Mouse (Mus musculus): ENCODE data around the gene 4930519G04Rik.
"Not testable (repeated sequence)": the region's sequence is repeated elsewhere in the genome, so short reads cannot be mapped to it uniquely, and the experiment has no call there.

4930519G04Rik gene

GRCm38 (mm10) chr5:114842155-114842554 is 11.3 kb upstream of the 4930519G04Rik start:
- not testable (repeated sequence) for DNase-seq

GRCm38 (mm10) chr5:114842674-114843073 is 10.8 kb upstream of the 4930519G04Rik start:
- DNase-seq: no peak

- not testable (repeated sequence) for DNase-seq
Measured at GRCm38 (mm10) chr5:114844371-114844770, 9.1 kb upstream of the 4930519G04Rik start.

- DNase-seq: no peak
Measured at GRCm38 (mm10) chr5:114851565-114852236, 1.8 kb upstream of the 4930519G04Rik start.

GRCm38 (mm10) chr5:114858582-114858981 is 5.1 kb downstream of the 4930519G04Rik start, which contains the start of gene Gm9936:
Gene Gm9936 (minus strand): TSS chr5:114858682.
- no peak for DNase-seq

GRCm38 (mm10) chr5:114859253-114859652 is 5.8 kb downstream of the 4930519G04Rik start:
- peak; percentile 54 to 85 for DNase-seq

GRCm38 (mm10) chr5:114861730-114862129 is 8.3 kb downstream of the 4930519G04Rik start:
- DNase-seq: peak; percentile 50 to 73

- DNase-seq: no peak
Measured at GRCm38 (mm10) chr5:114864813-114865212, 11.3 kb downstream of the 4930519G04Rik start.

- no peak for DNase-seq
Measured at GRCm38 (mm10) chr5:114865279-114865678, 11.8 kb downstream of the 4930519G04Rik start.

GRCm38 (mm10) chr5:114875858-114876257 is 22.4 kb downstream of the 4930519G04Rik start:
- DNase-seq: peak; percentile 41 to 68

GRCm38 (mm10) chr5:114876331-114876730 is 22.9 kb downstream of the 4930519G04Rik start:
- no peak for DNase-seq

GRCm38 (mm10) chr5:114877487-114877886 is 24.0 kb downstream of the 4930519G04Rik start:
- DNase-seq: no peak

GRCm38 (mm10) chr5:114879399-114879798 is 25.9 kb downstream of the 4930519G04Rik start:
- no peak for DNase-seq

GRCm38 (mm10) chr5:114882319-114882718 is 28.9 kb downstream of the 4930519G04Rik start:
- DNase-seq: not testable (repeated sequence)

- DNase-seq: no peak
Measured at GRCm38 (mm10) chr5:114883022-114883421, 29.6 kb downstream of the 4930519G04Rik start.

- DNase-seq: peak in 1 of 2 experiments; percentile 19
Measured at GRCm38 (mm10) chr5:114886801-114887200, 33.3 kb downstream of the 4930519G04Rik start.

GRCm38 (mm10) chr5:114888995-114889394 is 35.5 kb downstream of the 4930519G04Rik start:
- no peak for DNase-seq

GRCm38 (mm10) chr5:114895542-114895941 is 42.1 kb downstream of the 4930519G04Rik start:
- DNase-seq: no peak

- no peak for DNase-seq
Measured at GRCm38 (mm10) chr5:114896688-114897373, 43.4 kb downstream of the 4930519G04Rik start, which contains the start of gene Oasl2. Gene Oasl2 (plus strand): TSS chr5:114896936.

GRCm38 (mm10) chr5:114897374-114897793 is 43.9 kb downstream of the 4930519G04Rik start:
- DNase-seq: peak; percentile 60 to 73

GRCm38 (mm10) chr5:114898857-114899256 is 45.4 kb downstream of the 4930519G04Rik start:
- no peak for DNase-seq

GRCm38 (mm10) chr5:114902413-114902812 is 48.9 kb downstream of the 4930519G04Rik start:
- peak; percentile 42 to 81 for DNase-seq

- DNase-seq: no peak
Measured at GRCm38 (mm10) chr5:114908598-114909305, 55.3 kb downstream of the 4930519G04Rik start.
